Mouse (Mus musculus) urinary bladder, adult 2 months (tissue): ENCODE results near the gene Atp6v1a. TPM values are rescaled to one million over a fixed set of nuclear protein-coding genes. Genes with fewer than 3 reads are reported as not detected.

Experiments used
- DNase-seq: peaks from one replicate; pipeline ENCODE4 v3.0.0; 2022; ENCODE audit warnings: low spot score
- polyA plus RNA-seq: library from polyadenylated mRNA; depleted of rRNA; stranded (reverse); fragments of >200 nt; gene quantifications from 2 replicates; pipeline ENCODE4 v1.2.3, GENCODE M21; 2012

Atp6v1a gene
- polyA plus RNA-seq, 1 experiment = 40.5 TPM

DNA sequence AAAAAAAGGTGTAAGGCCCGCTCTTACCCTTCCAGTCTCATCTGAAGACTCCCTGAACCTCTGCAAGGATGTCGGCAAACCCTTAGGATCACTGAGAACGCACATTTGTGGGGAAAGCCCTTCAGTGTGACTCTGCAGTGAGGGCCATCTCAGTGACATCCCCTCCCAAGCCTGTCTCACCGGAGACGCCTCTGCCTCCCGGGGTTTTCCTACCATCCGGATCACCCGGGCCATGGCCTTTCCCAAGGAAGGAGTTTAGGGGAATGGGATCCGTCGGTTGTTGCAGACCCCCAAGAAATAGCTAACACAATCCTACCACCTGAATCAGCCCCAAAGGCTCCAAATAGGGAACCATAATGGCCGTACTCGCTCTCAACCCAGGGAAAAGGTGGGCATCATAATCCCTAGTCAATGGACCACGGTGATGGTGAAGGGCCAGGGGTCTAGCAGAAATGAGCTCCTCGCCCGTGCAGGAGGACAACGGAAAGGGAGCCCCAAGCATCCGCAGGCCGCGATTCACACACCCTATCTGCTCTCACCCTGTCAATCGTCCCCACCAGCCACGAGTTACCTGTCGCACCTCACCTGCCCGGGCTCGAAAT is 1.0 kb downstream of the Atp6v1a start:
- peak; percentile 26 for DNase-seq

DNA sequence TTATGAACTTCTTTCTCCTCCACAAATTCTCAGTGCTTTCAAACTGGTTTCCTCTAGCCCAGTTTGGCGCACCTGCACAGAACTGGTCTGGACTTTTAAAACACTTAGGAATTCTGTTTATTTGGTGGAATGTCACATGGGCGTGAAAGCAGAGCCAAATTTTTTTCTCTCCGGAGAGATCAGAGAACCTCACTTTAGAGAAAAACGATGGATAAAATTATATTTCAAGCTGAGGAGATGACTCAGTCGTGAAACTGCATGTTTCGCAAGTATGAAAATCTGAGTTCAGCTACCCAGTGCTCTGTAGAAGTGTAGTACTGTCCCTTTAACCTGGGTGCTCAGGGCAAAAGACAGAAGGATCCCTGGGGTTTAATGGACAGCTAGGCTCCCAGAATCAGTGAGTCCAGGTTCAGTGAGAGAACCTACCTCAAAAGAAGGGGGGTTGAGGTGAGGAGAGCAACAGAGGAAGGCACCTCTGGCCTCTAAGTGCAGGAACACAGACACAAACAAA is 2.9 kb downstream of the Atp6v1a start:
- DNase-seq = no peak

DNA sequence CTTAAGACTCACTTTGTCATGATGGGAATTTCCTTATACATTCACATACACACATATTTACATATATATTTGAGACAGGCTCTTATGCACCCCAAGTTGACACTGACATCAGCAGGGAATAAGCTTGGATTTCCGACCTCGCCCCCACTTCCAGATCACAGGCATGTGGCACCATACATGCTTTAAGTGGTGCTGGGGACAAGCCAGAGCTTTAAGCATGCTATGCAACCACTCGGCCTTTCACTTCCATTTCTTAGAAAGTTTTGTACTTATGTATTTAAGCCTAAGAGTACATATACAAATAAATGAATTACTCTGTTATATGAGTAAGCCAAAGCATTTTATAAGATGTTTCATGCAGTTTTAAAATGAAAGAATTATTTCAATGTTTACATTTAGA is 6.3 kb downstream of the Atp6v1a start:
- no peak for DNase-seq

DNA sequence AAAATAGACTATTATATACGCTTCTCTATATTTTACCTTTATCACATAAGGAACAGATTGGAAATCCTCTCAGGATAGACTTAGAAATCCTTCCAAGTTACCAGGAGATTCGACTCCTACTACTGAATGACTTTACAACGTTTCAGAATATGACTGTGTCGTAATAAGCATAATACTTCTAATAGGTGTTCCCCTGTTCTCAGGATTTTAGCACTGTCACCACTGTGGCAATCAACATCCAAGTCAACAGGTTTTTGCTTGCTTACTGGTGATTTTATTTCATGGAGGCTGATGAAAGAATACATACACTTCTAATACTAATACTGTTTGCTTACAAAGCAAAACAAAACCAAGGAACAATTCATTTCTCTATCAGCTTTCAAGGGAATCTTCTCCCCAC is 7.2 kb downstream of the Atp6v1a start:
- DNase-seq = no peak

DNA sequence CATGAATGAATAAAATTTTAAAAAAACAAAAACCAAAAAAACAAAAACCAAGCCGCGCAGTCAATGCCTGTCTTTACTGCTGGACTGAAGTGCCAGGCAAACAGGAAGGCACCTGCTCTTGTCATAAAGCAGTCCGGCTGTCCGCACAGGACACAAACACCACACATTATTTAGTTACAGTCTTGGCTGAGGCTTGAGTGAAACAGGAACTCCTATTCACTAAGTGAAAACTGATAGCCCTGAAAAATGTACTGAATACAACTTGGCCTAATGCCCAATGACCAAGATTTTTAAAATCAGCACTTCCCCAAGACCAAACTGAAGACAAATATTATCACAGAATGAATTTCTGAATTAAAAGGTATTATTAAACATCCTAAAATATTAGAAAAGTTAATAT is 13.1 kb downstream of the Atp6v1a start:
- DNase-seq = no peak

DNA sequence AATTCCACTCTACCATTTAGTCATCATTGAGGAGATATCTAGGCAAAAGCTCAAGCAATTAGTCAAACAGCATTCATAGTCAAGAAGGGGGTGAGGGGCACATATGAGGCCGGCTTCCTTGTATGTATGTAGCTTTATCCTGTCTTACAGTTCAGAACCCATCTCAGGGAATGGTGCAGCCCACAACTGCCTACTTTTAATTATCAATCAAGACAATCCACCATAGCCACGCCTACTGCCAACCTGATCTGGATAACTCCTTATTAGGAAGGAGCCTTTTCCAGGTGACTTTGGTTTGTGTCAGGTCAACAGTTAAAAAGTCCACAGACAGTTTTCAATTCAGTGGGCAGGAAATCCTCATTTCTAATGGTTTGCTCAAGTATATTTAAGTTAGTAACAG is 14.1 kb downstream of the Atp6v1a start:
- no peak for DNase-seq

DNA sequence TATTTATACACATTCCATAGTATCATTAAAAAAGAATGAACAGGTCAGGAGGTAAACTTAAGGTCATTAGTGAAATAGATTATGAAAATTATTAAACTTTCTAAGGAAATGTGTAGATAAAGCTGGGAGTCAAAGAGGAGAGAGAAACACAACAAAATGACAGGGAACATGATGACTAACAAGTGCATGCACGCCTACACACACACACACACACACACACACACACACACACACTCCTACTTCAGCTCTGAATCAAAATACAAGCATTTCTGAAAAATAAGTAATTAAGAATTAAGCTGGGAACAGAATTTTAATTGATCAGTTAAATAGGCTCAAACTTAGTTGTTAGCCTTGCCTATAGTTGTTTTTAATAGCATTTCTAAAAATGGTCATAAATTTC is 14.8 kb downstream of the Atp6v1a start:
- no peak for DNase-seq

DNA sequence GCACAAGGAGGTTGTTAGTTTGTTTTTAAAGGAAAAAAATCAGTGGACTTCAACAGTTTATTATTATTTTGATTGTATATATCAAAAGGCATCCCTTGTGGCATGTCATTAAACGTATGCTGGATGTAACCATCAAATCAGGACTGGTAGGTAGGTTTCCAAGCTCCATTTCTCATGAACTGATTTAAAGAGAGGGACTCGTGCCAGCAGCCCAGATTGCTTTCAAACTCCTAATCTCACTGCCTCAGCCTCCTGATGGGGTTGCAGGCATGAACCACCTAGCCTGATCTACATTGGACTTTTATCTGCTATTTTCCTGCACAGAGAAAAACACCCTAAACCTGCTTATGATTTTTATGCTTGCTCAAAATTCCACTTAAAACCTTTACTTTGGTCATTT is 15.7 kb downstream of the Atp6v1a start:
- DNase-seq = no peak

DNA sequence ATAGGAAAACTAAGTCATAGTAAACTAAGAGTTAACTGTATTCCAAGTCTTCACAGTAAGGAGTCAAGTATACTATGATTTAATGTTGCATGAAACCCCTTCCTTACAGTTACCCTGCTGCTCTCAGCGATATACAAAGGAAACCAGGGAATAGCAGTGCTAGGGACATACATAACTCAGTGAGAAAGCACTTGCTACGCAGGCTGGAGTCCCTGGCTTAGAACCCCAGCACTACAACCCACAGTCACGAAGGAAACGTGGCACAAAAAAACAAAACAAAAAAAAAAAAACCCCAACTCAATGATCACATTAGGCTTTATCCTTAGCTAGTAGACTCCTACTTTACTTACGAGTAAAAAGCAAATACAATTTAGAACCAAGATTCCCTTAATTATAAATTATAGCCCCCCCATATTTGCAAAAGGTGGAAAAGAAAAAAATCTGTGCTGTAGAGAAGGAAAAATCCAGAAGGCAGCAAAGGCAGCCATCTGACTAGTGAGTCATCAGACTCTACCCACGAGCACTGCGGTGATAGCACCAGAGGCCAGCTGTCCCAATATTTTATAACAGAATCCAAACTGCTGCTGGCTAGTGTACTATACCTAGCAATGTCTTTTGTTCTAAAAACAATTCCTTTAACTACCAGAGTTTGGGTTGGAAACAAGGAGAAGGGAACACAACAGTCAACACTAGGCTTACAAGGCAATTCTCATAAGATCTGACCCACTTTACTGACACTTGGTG is 16.4 kb downstream of the Atp6v1a start:
- DNase-seq = no peak

DNA sequence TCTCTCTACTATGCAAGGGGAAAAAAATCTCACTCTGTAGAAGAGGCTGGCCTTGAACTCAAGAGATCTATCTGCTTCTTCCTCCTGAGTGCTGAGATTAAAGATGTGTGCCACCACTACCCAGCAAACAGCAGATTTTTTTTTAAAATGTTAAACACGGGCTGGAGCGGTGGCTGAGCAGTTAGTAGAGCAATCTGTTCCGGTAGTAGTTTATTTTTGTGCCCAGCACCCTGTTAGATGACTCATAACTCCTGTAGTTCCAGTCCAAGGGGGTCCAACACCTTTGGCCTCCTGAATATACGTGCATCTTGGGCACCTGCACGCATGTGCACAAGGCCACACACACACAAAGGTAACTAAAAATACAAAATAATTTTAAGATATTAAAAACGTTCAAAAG is 16.9 kb downstream of the Atp6v1a start:
- no peak for DNase-seq

DNA sequence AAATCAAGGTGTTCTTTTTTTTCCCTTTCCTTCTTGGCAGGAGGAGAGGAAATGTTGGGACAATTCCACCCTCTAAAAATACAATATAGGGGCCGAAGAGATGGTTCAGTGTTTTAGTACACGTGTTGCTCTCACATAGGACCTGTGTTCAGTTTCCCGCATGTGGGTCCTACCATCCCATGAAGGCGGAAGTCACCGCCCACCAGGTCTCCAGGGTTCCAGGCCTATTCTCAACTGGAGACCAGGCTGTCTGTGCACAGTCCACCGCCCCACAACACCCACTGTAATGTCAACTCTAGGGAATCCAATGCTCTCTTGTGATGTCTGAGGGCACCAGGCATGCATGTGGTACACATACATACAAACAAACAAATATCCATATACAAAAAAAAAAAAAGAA is 17.4 kb downstream of the Atp6v1a start:
- no peak for DNase-seq

DNA sequence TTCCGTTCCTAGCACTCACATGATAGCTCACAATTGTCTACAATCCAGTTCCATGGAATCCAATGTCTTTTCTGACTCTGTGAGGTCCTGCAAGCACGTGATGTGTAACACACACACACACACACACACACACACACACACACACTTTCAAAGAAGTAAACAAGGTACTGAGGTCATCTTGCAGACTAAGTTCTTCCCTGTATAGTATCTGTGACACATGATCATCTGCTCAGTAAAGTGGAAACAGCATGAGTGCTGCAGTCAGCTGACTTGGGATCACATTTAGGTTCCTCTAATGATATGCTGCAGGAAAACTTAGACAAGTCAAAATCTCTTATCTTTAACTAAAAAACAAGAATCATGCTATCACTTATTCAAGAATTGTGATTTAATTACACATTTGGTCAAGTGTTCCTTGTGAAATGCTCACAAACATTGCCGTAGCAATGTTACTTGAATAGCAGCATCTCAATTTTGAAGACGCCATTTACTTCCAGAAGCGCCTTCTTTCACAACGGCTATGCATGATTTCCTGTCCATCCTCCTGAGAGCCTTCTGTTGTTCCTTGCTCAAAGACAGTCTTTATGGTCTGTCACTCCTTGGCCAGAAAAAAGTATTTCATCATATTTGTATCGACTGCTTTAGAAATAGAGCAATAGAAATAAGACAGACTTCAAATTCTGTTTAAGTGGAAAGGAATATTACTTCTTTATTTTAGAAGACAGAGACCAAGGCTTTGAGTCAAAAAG is 19.6 kb downstream of the Atp6v1a start:
- no peak for DNase-seq

DNA sequence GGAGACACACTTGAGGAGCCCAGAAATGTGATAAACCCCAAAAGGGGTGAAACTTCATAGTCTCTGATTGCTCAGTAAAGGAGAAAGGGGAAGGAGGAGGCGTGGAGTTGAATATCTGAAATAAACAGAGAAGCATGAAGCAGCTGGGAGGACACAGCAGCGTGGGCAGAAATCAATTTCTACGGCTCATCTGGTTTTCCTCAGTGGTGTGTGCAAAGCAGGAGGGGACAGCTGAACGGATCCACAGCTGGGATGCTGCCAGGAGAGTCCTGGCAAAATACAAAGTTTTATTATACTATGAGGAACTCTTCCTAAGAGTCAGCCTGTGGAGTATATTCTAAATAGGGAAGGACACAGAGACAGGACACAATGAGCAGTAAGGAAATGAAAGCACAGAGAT is 30.5 kb downstream of the Atp6v1a start:
- no peak for DNase-seq

DNA sequence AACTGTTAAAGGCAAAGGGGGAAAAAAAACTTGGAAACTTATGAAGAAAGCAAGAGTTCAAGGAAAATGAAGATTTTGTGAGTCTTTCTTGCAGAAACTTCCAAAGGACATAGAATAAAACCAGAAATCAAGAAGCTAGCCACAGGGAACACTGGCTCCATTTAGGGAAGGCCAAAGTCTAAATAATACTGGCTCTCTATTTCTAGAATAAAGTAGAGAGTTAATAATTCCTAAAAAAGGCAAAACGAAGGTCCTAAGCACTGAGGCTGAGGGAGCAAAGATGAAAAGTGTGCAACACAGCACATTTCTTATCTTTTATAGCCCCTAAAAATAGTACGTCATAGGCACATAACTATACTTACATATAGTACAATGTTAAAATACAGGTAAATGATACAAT is 34.3 kb downstream of the Atp6v1a start:
- DNase-seq = no peak

DNA sequence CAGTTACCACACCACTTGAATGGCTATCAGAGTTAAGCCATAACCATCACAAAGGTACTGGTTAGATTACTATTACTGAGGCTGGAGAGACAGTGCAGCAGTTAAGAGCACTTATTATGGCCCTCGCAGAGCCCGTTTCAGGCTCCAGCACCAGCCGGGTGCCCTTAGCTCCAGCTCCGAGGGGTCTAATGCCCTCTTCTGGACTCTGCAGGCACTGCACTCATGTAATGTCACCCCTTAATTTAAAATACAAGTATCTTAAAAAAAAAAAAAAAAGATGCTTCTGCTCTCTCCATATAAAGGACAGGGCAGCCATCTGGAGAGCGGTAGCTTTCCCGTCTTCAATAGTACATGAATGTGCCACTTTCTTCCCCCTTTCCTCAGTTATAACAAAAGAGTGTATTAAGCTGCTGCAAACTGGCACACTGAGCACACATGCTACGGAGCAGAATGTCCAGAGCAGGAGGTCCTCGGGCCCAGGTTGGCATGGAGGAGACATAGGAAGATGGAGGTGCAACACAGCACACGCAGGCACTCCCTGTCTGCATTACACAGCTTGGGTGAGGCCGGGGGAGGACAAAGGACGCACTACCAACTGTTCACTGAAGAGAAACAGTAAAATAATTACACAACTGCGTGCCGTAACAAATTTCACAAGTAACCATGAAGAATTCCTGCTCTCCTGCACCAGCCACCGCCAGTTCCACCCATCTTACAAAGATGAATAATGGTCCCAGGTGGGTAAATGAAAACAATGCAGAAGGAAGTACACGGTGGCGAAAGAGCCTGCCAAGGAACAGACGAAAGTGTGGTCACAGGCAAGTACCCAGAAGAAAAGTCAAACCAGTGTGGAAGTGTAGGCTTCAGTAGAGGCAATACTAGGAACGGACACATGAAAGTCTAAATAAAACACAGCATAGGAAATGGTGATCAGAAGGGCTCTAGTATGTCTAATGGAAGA is 35.4 kb downstream of the Atp6v1a start:
- DNase-seq = no peak

DNA sequence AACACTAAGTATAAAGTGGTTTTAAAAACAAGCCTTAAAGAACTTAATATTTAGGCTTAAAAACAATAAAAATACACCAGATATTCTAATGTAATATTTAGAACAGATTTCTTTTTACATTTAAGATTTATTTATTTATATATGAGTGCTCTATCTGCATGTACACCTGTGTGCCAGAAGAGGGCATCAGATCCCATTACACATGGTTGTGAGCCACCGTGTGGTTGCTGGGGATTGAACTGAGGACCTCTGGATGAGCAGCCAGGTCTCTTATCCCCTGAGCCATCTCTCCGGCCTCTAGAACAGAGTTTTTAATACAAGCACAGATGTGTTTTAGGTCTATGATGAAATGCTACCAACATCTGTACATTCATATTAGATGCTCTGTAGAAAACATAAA is 36.6 kb downstream of the Atp6v1a start:
- no peak for DNase-seq

DNA sequence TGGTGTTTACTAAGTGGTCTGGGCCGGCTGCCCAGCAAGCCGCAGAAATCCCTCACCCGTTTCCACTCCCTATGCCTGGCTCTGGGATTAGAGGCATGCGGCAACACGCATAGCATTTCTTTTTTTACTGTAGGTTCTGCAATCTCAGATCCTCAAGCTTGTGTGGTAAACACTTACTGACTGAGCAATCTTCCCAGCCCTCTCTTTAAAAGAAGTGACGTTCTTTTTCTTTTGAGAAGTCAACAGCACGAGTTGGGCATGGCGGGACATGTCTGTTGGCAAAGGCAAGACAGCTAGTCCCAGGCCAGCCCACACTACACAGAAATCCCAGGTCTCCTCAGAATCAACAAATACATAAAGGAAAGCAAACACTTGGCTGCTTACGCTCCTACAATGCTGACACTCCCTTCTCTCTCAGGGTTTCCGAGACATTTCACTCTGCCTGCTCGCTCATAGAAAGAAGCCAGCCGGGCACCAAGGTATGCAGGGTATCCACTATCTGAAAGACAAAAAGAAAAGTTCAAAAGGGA is 38.3 kb downstream of the Atp6v1a start:
- no peak for DNase-seq

DNA sequence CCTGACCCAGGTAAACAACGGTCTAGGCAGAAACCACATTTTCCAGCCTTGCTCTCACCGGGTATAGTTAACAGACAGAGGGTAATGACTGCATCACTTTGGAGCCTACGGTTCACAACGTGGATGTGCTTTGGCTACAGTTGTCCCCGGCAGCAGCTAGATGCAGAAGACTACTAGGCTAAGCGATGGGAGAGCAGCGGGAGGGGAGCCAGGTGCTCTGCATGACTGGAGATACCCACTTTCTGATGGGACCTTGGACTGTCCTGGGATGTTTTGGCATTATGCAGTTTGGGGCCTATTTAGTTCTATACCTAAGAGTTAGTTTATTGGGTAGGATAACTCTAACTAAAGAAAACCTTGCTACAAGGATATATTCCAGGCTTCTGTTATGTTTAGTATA is 40.1 kb downstream of the Atp6v1a start:
- no peak for DNase-seq

DNA sequence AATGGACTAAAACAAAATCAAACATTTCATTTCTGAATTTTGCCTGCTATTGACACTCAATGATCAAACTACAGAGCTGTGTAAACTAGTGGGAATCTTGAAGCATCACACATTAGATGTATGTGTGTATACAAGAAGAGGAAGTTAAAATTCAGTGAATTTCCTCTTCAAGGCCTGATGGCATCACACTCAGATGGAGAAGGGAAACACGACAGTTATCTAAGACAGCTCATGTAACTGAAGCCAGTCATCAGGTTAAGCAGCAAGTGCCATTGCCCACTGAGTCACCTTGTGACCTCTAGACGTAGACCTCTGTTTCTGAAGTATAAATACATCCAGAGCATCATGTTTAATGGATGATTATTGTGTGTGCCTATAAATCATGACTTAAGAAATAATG is 51.9 kb downstream of the Atp6v1a start:
- DNase-seq = no peak

DNA sequence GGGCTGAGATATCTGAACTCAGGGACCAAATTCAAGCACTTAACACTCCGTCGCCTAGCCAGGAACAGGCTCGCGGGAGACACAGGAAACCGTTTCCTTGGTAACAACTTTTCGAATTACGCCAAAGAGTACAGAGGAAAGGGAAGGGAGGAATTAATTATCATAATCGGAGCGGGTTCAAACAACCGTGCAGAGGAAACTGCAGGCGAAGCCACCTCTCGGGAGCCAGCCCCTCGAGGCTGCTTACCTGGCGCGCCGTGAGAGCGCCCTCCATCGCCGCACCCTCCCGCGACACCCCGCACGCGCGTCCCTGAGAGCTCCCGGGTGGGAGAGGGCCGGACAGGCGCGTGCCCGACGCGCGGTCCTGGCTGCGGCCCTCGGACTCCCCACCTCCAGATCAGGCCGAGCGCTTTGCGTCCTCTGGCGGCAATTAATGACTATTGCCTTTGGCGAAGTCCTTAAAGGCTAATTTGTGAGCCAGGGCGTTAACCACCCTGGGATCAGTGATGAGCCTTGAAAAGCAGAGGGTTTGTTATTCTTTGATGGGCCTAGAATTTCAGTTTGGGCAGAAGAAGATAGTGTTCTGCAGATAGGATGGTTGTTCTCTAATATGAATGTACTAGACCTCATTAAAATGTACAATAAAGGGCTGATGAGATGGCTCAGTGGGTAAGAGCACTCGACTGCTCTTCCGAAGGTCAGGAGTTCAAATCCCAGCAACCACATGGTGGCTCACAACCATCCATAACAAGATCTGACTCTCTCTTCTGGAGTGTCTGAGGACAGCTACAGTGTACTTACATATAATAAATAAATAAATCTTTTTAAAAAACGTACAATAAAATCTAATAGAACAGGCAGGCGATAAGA is 76.2 kb downstream of the Atp6v1a start, which contains the start of gene Gramd1c:
Gene Gramd1c, minus strand, starts transcription at position 321 of the 870 bp plus-strand sequence.
- DNase-seq = peak; percentile 39
